Mouse (Mus musculus) megakaryocyte progenitor cell, adult 5-6 weeks (primary cell): ENCODE measurements around the gene Ky. TPM values are rescaled to one million over a fixed set of nuclear protein-coding genes. Genes with fewer than 3 reads are reported as not detected.

ENCODE experiments used
- ATAC-seq: replicated peaks from 2 replicates; pipeline ENCODE4 v1.8.0; 2016; ENCODE audit warnings: mild to moderate bottlenecking, moderate TSS enrichment, inconsistent platforms; ENCODE audit not compliant: poor library complexity
- total RNA-seq, 2 experiments: library from RNA; stranded (forward) in 1 of 2; stranded (reverse) in 1 of 2; fragments of 157-497, 149-512 nt in 1 of 2; fragments of 200-1000 nt in 1 of 2; gene quantifications; 2 replicates each; pipeline versions ENCODE4 v1.2.3 to v1.2.4; 2015 to 2017

The Ky gene
- total RNA-seq, 2 experiments from 2014 or later = not detected

- ATAC-seq = no peak
These were observed 41.4 kb downstream of the Ky start for GRCm38 (mm10) chr9:102547028-102547354.

GRCm38 (mm10) chr9:102549211-102549610, 43.7 kb downstream of the Ky start:
- no peak for ATAC-seq

DNA sequence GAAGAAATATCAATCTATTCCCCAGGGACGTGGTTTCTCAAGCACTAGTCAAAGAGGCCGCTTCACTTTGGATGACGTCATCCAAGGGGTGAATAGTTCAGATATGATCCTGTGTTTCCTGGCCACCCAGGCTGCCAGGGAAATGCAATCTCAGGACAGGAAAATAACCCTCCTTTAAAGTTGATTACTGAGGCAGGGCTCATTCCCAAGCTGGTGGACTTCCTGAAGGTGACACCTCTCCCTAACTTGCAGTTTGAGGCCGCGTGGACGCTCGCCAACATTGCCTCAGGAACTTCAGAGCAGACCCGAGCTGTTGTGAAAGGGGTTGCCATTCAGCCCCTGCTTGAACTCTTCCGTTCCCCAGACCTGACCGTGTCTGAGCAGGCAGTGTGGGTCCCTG, 46.2 kb downstream of the Ky start:
- no peak for ATAC-seq

GRCm38 (mm10) chr9:102553781-102554180, 48.2 kb downstream of the Ky start:
- ATAC-seq = no peak

DNA sequence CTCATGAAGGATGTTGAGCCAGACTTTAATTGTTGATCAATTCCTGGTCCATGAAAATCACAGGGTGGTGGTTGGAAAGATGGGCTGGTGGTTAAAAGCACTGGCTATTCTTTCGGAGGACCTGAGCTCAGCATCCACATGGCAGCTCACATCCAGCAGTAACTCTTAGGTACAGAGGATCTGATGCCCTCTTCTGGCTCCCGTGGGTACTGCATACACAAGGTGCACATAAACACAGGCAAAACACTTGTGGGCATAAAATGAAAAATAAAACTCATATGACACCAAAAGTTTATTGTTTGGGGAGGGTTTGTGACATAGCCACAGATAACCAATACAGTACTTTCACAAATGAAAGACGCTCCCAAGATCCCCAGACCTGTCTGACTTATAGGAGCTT, 52.9 kb downstream of the Ky start:
- ATAC-seq = no peak

- ATAC-seq = no peak
These were observed 67.3 kb downstream of the Ky start for GRCm38 (mm10) chr9:102572888-102573287.

GRCm38 (mm10) chr9:102577480-102577879, 71.9 kb downstream of the Ky start:
- peak; percentile 76 for ATAC-seq

GRCm38 (mm10) chr9:102581921-102582469, 76.4 kb downstream of the Ky start:
- ATAC-seq = no peak

DNA sequence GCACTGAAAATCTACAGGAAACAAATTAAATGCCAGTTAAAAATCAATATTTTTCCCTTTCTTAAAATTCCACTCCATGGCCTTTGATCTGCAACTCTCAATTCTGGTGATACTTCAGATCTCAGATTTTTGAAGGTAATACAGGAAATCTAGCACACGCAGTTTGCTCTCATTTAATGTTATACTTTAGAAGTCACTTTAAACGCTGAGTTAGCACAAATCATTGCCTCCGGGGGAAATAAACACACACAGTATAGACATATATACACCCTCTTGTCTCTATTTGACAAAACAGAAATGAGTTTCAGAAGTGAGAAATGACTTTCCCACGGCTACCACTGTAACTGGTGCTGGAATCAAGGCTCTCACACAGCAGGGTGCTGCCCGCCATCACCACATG, 81.8 kb downstream of the Ky start:
- ATAC-seq = no peak

GRCm38 (mm10) chr9:102594667-102595393, 89.3 kb downstream of the Ky start:
- ATAC-seq = no peak

Other genes starting within 250 kb of the Ky start
- not detected in 2 replicates for gene Ephb1, start 151.1 kb upstream of the Ky start, total RNA-seq (2015)
- not detected in 2 replicates for gene Ephb1, start 151.1 kb upstream of the Ky start, total RNA-seq (2017)
- 105 and 118 TPM in 2 replicates for gene Anapc13, start 120.5 kb downstream of the Ky start, total RNA-seq (2015)
- gene Anapc13, start 120.5 kb downstream of the Ky start, total RNA-seq (2017) = 107 and 125 TPM in 2 replicates
- 26.0 and 43.3 TPM in 2 replicates for gene Cep63, start 120.8 kb downstream of the Ky start, total RNA-seq (2015)
- 30.0 and 40.8 TPM in 2 replicates for gene Cep63, start 120.8 kb downstream of the Ky start, total RNA-seq (2017)
- gene Amotl2, start 210.9 kb downstream of the Ky start, total RNA-seq (2015) = 0.84 and 2.1 TPM in 2 replicates
- 0.98 and 8.5 TPM in 2 replicates for gene Amotl2, start 210.9 kb downstream of the Ky start, total RNA-seq (2017)